Mouse (Mus musculus) frontal cortex, postnatal 36 days (tissue): ENCODE results near the gene Ppp1r1a.
A peak's percentile ranks its signal among the peaks of the same experiment; 100 is the strongest.

Experiments
- DNase-seq, 2 experiments: peaks; one replicate each; pipeline ENCODE4 v3.0.0; 2022; ENCODE audit warnings: low spot score in 2 of 2

Ppp1r1a gene

DNA sequence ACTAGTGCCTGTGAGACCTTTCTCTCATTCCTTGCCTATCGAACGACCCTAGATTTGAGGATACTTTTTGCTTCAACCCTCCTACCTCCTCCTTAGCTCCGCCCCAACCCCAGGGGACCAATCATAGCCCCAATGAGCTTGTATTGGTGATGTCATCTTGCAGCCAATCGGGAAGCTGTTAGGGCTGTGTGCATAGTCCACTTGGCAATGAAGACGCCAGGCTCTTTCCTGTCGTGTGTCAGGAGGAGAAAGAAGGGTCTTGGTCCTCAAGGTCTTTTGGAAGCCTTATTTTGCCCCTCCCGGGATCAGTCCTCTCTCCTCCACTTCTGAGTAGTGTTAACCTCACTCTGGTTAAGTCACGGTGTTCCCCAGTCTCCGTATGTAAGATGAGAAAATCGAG is 23.7 kb downstream of the Ppp1r1a start:
- DNase-seq, result peak; percentile 58 to 74

DNA sequence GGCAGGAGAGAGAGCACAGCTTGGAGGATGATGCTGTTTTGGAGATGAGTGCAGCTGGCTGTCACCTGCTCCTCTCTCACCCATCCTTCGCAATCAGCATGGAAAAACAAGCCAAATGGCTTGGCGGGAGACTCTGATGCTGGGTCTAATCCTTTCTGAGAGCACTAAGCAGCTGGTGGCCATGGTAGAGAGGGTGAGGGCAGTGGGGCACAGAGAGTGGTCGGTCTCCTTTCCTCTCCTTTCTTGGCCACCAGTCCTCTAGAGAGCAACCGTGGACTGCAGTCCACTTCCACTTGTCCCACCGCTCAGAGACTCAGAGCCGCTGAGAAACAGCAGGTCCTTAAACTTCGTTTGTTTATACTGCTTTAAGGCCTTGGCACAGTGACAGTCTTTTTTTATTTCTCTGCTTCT is 24.2 kb downstream of the Ppp1r1a start:
- DNase-seq, result no peak

DNA sequence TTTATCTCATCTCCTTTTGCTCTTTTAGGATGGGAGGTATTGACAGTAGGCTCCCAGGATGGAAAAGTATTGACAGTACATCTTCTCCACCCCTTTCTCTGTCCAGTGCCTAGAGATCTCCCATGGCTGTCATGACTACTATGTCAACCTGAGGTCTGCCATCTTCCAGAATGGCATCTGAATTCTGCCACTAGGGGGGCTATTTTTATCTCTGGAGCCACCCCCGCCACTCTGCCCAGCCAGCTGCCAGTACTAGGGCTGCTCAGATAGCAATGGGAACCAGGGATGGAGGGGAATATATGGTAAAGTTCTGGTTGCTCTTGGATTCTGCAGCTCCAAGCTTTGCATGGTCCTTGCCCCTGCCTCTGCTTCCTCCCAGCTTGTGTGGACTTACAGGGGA is 26.2 kb downstream of the Ppp1r1a start:
- peak in 1 of 2 experiments; percentile 73 for DNase-seq

DNA sequence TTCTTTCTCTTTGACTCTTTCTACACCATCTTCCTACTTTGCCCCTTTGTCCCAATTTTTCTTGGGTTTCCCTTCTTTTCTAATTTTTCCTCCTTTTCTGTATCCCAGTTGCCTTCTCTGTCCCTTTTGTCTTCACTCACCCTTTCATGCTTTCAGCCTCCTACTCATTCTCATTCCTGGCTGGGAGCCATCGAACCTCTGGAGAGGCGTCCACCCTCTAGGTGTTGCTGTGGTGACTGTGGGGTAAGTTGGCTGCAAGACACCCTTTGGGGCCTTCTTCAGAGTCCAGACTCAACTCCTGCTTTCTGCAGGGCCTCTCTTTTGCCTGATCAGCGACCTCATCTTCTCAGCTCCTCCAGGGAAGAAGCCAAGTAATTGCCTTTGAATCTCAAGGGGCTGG is 28.5 kb downstream of the Ppp1r1a start:
- DNase-seq, result no peak

DNA sequence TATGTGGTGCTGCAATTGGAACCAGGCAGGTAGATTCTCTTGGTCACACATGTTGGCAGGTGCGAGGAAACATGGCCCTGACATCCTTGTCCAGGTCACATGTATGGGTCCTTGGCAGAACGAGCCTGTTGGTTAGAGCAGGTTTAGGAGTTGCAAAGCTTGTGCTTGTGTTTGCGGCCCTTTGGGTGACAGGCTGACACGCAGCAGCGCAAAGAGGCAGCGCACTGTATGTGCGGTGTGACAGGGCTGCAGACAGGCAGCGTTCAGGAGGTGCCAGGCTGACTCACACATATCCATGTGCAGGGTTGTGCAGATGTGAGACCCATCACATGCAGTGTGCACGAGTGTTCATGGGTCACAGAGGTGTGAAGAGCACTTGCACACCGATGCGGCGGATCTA is 34.1 kb downstream of the Ppp1r1a start:
- peak in 1 of 2 experiments; percentile 49 for DNase-seq

DNA sequence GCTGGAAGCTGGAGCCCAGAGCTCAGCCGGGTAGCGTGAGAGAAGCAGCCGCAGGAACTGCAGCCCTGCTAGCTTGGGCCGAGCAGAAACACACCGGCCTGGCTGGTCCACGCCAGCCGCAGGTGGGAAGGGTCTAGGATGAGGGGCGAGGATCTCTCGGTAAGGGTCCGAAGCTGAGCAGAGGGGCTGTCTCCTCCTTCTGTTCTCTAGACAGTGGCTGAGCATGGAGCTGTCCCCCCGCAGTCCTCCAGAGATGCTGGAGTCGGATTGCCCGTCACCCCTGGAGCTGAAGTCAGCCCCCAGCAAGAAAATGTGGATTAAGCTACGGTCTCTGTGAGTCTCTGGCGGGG is 34.6 kb downstream of the Ppp1r1a start:
- peak in 1 of 2 experiments; percentile 45 for DNase-seq

DNA sequence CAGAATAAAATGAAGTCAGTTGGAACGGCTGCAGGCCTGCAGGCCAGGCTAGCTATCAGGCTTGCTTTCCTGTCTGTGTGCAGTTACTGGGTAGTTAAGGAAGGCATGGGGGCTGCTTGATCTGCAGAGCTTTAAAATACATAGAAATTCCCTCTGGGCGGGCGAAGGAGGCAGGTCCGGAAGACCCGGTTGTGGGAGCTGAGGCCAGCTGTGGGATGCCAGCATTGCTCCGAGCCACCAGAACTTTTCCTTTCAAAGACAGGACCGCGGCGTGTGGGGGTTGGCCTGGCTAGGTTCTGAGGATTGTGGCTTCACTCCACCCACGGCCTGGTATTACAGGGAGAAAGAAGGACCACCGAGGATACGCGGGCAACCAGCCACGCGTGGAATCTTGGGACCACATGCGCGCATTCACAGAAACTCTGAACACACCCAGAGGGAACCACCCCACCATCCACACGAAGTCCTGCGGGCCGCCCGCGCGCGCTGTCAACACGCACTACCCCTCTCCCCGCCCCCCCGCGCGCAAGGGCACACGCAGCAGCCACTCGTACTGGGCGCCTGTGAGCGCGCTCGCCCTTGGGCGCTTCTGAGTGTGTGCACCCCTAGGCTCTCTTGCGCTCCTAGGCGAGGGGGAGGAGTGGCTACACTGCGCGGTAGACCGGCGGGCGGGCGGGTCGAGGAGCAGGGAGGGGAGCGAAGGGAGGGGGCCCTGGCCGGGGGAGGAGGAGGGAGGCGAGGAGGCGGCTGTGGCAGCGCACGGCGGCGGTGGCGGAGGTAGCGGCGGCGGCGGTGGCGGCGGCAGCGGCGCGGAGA is 35.2 kb downstream of the Ppp1r1a start, which contains the start of gene Pde1b:
Gene Pde1b, plus strand, starts transcription at position 600 of the 816 bp plus-strand sequence.
- peak in 1 of 2 experiments; percentile 53 for DNase-seq

DNA sequence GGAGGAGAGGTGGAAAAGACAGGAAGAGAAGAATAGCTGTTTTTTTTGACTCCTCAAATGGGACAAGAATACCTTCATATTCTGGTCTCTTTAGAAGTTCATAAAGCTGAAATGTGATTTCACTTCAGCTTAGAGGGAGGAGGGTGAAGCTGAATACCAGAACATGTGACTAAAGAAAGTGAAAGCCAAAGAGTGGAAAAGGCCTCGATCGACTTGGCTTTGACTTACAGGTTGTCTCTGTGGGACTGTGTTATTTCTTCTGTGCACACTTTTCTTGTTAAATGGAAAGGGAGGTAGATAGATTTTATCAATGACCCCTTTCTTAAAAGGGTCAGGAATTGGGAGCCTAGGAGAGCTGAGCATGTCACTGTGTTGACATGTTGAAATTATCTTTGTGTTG is 36.6 kb downstream of the Ppp1r1a start:
- no peak for DNase-seq

DNA sequence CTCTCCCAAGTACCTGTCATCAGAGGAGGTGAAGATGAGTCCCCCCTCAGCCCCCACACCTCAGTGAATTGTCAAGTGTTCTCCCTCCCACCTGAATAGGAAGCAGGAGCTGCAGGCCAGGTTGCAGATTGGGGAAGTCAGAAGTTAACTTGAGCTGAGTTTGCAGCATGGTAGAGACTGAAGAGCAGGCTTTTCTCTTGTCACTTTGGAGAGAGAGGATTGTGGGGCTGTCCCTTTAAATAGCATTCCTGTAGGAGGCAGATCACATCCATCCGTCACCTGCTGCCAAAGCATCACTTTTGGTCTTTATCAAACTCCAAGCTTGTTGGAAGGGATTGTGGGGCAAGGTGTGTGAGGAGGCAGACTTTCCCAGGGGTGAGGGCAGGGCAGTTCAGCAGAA is 37.1 kb downstream of the Ppp1r1a start:
- DNase-seq, result no peak

DNA sequence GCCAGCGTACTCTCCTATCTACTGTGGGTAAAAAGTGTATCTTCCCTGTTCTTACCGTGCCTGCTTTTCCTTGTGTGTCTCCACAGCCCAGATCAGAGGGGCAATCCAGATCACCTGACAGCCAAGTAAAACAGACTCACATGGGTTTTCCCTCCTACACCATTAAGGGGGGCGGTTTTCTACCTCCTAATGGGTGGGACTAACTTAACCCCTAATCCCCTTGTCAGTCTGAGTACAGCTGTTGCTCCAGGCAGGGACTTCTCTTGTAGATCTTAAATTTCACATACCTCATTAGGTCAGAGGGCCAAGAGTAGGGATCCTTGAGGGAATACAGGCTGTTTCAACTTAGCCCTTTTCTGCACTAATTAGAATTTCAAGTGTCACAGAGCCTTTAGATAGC is 39.6 kb downstream of the Ppp1r1a start:
- DNase-seq, result no peak

DNA sequence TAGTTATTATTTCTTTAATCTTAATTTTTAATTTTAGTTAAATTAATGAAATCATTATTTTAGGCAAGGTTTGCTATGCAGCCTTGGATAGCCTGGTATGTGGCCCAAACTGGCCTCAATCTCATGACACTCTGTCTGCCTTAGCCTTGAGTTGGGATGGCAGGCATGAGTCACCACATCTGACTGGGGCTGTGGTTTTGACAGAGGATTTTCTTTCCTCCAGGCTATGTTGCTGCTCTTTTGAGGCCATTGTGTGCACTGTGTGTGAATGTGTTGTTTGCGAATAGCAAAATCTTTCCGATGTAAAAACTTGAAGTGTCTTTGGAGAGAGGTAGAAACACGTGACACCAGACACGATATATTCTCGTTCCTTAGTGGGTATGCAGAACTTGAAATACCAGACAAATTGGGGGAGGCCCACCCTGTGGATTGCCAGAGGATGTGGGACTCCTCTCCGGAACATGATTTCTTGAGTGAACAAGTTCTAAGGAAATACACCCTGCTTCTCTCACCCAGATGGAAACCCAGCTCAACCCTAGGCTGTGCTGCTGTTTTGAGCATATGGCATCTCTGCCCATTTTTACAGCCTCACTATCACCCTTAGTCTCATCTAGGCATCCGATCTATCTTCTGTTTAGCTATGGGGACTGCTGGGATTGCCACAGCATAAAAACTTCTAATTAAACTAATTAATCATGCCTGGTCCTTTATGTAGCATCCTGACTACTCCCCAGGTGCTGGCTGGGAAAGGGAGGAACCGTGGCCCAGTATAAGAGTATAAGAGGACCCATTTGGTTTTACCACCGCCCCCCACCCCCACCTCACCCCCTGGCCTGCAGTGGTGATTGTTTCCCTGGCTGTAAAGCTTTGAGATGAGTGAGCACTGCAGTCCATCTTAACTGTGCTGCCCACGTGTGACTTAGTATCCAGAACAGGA is 41.3 kb downstream of the Ppp1r1a start:
- DNase-seq, result no peak

DNA sequence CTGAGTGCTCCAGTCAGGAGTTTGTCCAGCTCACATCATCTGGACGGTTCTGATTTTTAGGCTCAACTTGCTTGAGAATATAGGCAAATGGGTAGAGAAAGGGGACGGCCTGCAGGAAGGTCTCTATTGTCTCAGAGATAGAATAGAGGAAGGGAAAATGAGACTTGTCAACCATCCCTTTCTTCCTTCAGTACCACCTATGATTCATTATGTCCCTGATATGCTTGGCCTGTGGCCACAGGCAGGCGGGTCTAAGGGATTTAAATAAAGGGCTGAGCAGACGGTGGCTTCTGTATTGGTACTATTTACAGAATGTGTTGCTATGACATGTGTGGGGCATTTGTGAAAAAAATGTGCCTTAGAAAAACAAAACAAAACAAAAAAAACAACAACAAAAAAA is 49.5 kb downstream of the Ppp1r1a start:
- no peak for DNase-seq

DNA sequence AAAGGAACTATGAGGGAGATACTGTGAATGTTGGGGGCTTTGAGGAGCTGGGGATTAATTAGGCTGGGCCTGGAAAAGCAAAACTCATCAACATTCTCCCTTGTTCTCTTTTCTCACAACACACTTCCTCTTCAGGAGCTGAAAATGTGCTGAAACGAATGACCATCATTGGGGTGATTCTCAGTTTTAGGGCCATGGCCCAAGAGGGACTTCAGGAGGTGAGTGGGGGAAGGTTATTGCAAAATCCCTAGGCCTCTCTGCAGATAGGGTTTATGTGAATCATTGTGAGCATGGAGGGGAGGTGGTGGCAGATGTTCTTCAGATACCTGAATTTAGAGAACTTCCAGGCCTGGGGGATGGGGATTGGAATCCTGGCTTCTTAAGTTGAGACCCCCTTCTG is 51.1 kb downstream of the Ppp1r1a start:
- no peak for DNase-seq

DNA sequence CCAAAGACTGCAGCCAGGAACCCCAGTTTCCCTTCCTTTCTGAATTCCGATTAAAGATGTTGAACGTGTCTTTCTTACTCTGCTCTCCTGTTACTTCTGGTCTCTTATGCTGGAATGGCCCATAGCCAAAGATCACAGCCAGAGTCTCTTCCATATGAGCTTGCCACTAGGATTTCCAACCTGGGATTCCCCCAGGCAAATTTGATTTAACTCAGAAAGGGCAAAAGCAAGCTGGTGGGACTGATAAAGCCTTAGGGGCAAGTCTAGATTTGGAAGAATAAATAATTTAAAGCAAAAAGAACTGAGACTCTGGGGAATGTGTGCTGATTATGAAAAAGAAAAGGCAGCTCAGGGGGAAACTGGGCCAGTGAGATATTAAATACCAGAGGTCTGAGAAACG is 52.7 kb downstream of the Ppp1r1a start:
- no peak for DNase-seq

DNA sequence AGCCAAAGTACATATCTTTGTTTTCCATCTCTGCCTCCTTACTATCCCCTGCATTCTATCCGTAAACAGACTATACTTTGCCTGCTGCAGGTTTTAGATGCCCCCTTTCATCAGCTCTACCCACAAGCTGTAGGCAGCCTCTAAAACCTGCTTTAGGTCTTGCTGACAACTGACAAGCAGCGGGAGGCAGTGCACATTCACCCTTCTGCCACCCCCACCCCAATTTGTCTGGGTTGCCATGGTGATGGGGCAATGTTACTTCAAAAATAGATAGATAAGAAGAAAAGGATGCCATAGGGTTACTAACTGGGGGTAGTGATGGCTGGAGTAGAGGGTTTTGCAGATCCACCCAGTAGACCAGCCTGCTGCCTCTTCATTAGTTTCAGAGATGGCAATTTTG is 53.3 kb downstream of the Ppp1r1a start:
- DNase-seq, result no peak

DNA sequence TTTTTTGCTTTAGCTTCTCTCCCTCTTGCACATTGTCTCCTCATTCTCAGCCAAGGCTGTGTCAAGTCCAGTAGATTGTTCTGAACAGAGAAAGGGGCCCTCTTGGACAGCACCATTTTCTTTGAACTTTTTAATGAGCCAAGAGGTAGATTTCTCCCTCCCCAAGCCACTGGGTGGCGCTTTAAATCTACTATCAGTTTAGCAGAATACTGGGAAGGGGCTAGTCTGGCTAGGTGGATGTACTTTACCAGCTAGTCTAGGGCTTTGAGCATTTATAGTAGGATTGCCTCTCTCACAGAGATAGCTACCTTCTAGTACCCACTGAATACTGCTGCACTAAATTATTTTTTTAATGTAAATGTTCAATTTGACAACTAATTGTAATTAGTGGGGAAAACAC is 55.3 kb downstream of the Ppp1r1a start:
- no peak for DNase-seq
